Mouse (Mus musculus) E14TG2a.4 (cell line): ENCODE measurements at regions not wholly inside any gene's neighbourhood (a gene's known extent, or its start where the extent isn't known, plus 50 kb on each side); places are given as distances from the start of the nearest gene placed in this dataset.

Experiments used
- CTCF ChIP-seq: conservative IDR thresholded peaks from 2 replicates; pipeline ENCODE4 v1.5.1; 2014; ENCODE audit warnings: low read length
- NANOG ChIP-seq: IDR thresholded peaks from 2 replicates; pipeline ENCODE4 v1.6.1; 2014; ENCODE audit warnings: borderline replicate concordance, low read length, mixed read lengths

GRCm38 (mm10) chr4:142639340-142639733, 400.1 kb upstream of the Kazn start:
- TF ChIP-seq CTCF: no peak
- no peak for TF ChIP-seq NANOG
